In genomic region chr6:17816865-17817435, GRCm38 (mm10) we compare ENCODE assay signal across 9 mouse cellular contexts.
DNase-seq lines count a peak whose midpoint lies in the region; ATAC-seq lines count a peak whose summit lies in the region.
"Had no signal": no experiment of that assay in that cellular context is flagged by ENCODE, and none has a peak within 500 bp of the region (broad histone marks: within the 10 kb centered on the region; RNA-seq: fewer than 3 reads in every experiment).

No protein-coding gene starts in this region.

- no peaks in the 10 kb centered on the region for H3K36me3 ChIP-seq in kidney, embryonic 16.5 days (ENCODE audit: insufficient read depth, low read length)
- H3K36me3 ChIP-seq in hindbrain, embryonic 14.5 days (replicated peaks; ENCODE audit: control insufficient read depth, insufficient read depth): peaks cover 10% of the 10 kb centered on the region
- H3K36me3 ChIP-seq in neural tube, embryonic 11.5 days (ENCODE audit: control insufficient read depth, insufficient read depth, low read length): no peaks in the 10 kb centered on the region

- ATAC-seq in kidney, embryonic 16.5 days (ENCODE audit: low FRiP score, low TSS enrichment): peak; percentile 93
- peak; percentile 76; the same call in 1 of the 2 replicates for ATAC-seq in hindbrain, embryonic 14.5 days (ENCODE audit: low FRiP score)
- peak; percentile 75 for ATAC-seq in neural tube, embryonic 11.5 days (ENCODE audit: insufficient read depth, low FRiP score, low TSS enrichment)
- ATAC-seq: lung, postnatal 0 days had no signal

- no peak overlapping the region for H3K27ac ChIP-seq in kidney, embryonic 16.5 days (ENCODE audit: low read length)
- H3K27ac ChIP-seq in hindbrain, embryonic 14.5 days: peak overlapping the region; percentile 44
- no peak overlapping the region for H3K27ac ChIP-seq in neural tube, embryonic 11.5 days (ENCODE audit: low read depth, low read length)

- H3K4me1 ChIP-seq in kidney, embryonic 16.5 days (ENCODE audit: insufficient read depth, low read length): 0 out of 2 replicates have a peak, but pooled peaks cover 7% of the 10 kb centered on the region
- H3K4me1 ChIP-seq in hindbrain, embryonic 14.5 days (replicated peaks; ENCODE audit: control insufficient read depth, insufficient read depth, low read length): peaks cover 23% of the 10 kb centered on the region
- no peaks in the 10 kb centered on the region for H3K4me1 ChIP-seq in neural tube, embryonic 11.5 days (ENCODE audit: control insufficient read depth, insufficient read depth, low read length)

- no peak for DNase-seq in kidney, adult 11 months
- DNase-seq in cerebellum, postnatal 36 days: peak; percentile 35 to 44
- DNase-seq in hindbrain, embryonic 14.5 days (ENCODE audit: low spot score): peak; percentile 38
- DNase-seq in neural tube, embryonic 11.5 days (ENCODE audit: low spot score): peak; percentile 41
- no peak for DNase-seq in layer of hippocampus, adult 8-10 months (ENCODE audit: low spot score in 2 of 2)
- no peak for DNase-seq in c-Kit-positive CD71-positive TER-119-positive erythroid progenitor cells, embryonic 14.5 days (ENCODE audit: low spot score)
- no peak for DNase-seq in urinary bladder, adult 2 months (ENCODE audit: low spot score)

- H3K27me3 ChIP-seq in kidney, embryonic 16.5 days (ENCODE audit: insufficient read depth, low read length): no peaks in the 10 kb centered on the region
- H3K27me3 ChIP-seq in hindbrain, embryonic 14.5 days (ENCODE audit: control insufficient read depth, insufficient read depth, low read length): no peaks in the 10 kb centered on the region
- no peaks in the 10 kb centered on the region for H3K27me3 ChIP-seq in neural tube, embryonic 11.5 days (ENCODE audit: control insufficient read depth, insufficient read depth, low read length)

- no peak overlapping the region for H3K4me3 ChIP-seq in kidney, embryonic 16.5 days (ENCODE audit: low read length)
- H3K4me3 ChIP-seq in hindbrain, embryonic 14.5 days (replicated peaks; ENCODE audit: low read length): no peak overlapping the region
- H3K4me3 ChIP-seq in neural tube, embryonic 11.5 days (ENCODE audit: low read depth, low read length): no peak overlapping the region

- H3K4me2 ChIP-seq in kidney, embryonic 16.5 days (replicated peaks; ENCODE audit: low read depth, low read length): no peak overlapping the region
- H3K4me2 ChIP-seq in hindbrain, embryonic 14.5 days (replicated peaks): peak overlapping the region; percentile 2; the same call in 1 of the 2 replicates
- no peak overlapping the region for H3K4me2 ChIP-seq in neural tube, embryonic 11.5 days (ENCODE audit: low read depth)

- no peak overlapping the region for H3K9ac ChIP-seq in kidney, embryonic 16.5 days (replicated peaks; ENCODE audit: low read length)
- H3K9ac ChIP-seq in hindbrain, embryonic 14.5 days: peak overlapping the region; percentile 25; the same call in 1 of the 2 replicates
- no peak overlapping the region for H3K9ac ChIP-seq in neural tube, embryonic 11.5 days (ENCODE audit: low read length)

- 5% methylated on average over 3 of the region's 3 CpGs for WGBS in kidney, embryonic 16.5 days
- whole genome bisulfite sequencing in hindbrain, embryonic 14.5 days: 10% methylated on average over 3 of the region's 3 CpGs
- WGBS in neural tube, embryonic 11.5 days: 5% methylated on average over 3 of the region's 3 CpGs

- H3K9me3 ChIP-seq in kidney, embryonic 16.5 days (ENCODE audit: low read length): no peaks in the 10 kb centered on the region
- H3K9me3 ChIP-seq in hindbrain, embryonic 14.5 days (ENCODE audit: control insufficient read depth, low read length): no peaks in the 10 kb centered on the region
- H3K9me3 ChIP-seq in neural tube, embryonic 11.5 days (ENCODE audit: control insufficient read depth, low read length): no peaks in the 10 kb centered on the region

Comparison
In these comparisons a context has a peak if more than half of its experiments do, and no peak if none do; other contexts are left out.
1. DNase-seq: peak in cerebellum, postnatal 36 days (2 of 2), hindbrain, embryonic 14.5 days (single experiment) and neural tube, embryonic 11.5 days (single experiment); none in kidney, adult 11 months (single experiment), layer of hippocampus, adult 8-10 months (0 of 2), c-Kit-positive CD71-positive TER-119-positive erythroid progenitor cells, embryonic 14.5 days (single experiment) and urinary bladder, adult 2 months (single experiment).
2. Peak in every context shown above with its lines, with median percentiles within 50 percentile points of each other: ATAC-seq.